Mouse (Mus musculus) MEL (cell line): ENCODE measurements at regions not wholly inside any gene's neighbourhood (a gene's known extent, or its start where the extent isn't known, plus 50 kb on each side); places are given as distances from the start of the nearest gene placed in this dataset.

ENCODE experiments used
- DNase-seq: peaks from one replicate; pipeline ENCODE4 v3.0.0; 2011; ENCODE audit warnings: low read depth, low spot score
- H3K27ac ChIP-seq: 2 replicates; pipeline ENCODE4 v1.5.1; 2012; ENCODE audit warnings: low read depth, mild to moderate bottlenecking, control low read depth, low read length, moderate library complexity; ENCODE audit not compliant: control insufficient read depth
- H3K27me3 ChIP-seq, 2 experiments: fragments of 150-350 bp in 1 of 2; sonication (generic) in 1 of 2; 2 replicates each; pipeline ENCODE4 v1.6.1; 2012; ENCODE audit warnings: low read length in 2 of 2, mild to moderate bottlenecking in 2 of 2, improper control_type of control experiment in 1 of 2, moderate library complexity in 1 of 2; ENCODE audit not compliant: insufficient read depth in 2 of 2, control insufficient read depth in 1 of 2
- H3K36me3 ChIP-seq, 2 experiments: 2 replicates each; pipeline ENCODE4 v1.6.1; 2012 to 2014; ENCODE audit warnings: low read length in 2 of 2, improper control_type of control experiment in 1 of 2, inconsistent platforms in 1 of 2, mild to moderate bottlenecking in 1 of 2; ENCODE audit not compliant: insufficient read depth in 2 of 2, control insufficient read depth in 1 of 2
- H3K4me1 ChIP-seq, 2 experiments: fragments of 150-350 bp in 1 of 2; sonication (generic) in 1 of 2; 2 replicates each; pipeline ENCODE4 v1.6.1; 2012; ENCODE audit warnings: low read length in 2 of 2, improper control_type of control experiment in 1 of 2, mild to moderate bottlenecking in 1 of 2; ENCODE audit not compliant: insufficient read depth in 2 of 2, control insufficient read depth in 1 of 2
- H3K4me3 ChIP-seq, 2 experiments: fragments of 150-350 bp in 1 of 2; sonication (generic) in 1 of 2; 2 replicates each; pipeline ENCODE4 v1.5.1; 2012; ENCODE audit warnings: low read depth in 2 of 2, low read length in 2 of 2, mild to moderate bottlenecking in 2 of 2, moderate library complexity in 2 of 2, control low read depth in 1 of 2, improper control_type of control experiment in 1 of 2; ENCODE audit not compliant: control insufficient read depth in 1 of 2, insufficient read depth in 1 of 2
- H3K79me2 ChIP-seq: 2 replicates; pipeline ENCODE4 v1.6.1; 2012; ENCODE audit warnings: mild to moderate bottlenecking, low read length, moderate library complexity; ENCODE audit not compliant: control insufficient read depth, poor library complexity, insufficient read depth
- H3K9ac ChIP-seq: 2 replicates; pipeline ENCODE4 v1.6.1; 2012; ENCODE audit warnings: low read depth, mild to moderate bottlenecking, control low read depth, low read length, moderate library complexity; ENCODE audit not compliant: control insufficient read depth, poor library complexity, severe bottlenecking
- H3K9me3 ChIP-seq: fragments of 150-350 bp; sonication (generic); replicated peaks from 2 replicates; pipeline ENCODE4 v1.6.1; 2012; ENCODE audit warnings: mild to moderate bottlenecking, low read length, improper control_type of control experiment, moderate library complexity; ENCODE audit not compliant: insufficient read depth
- CHD1 ChIP-seq: IDR thresholded peaks from 2 replicates; pipeline ENCODE4 v1.6.1; 2012; ENCODE audit warnings: low read depth, mild to moderate bottlenecking, inconsistent platforms, low read length, improper control_type of control experiment
- CHD2 ChIP-seq: IDR thresholded peaks from 2 replicates; pipeline ENCODE4 v1.6.1; 2011; ENCODE audit warnings: low read length, improper control_type of control experiment
- E2F4 ChIP-seq: IDR thresholded peaks from 2 replicates; pipeline ENCODE4 v1.6.1; 2011; ENCODE audit warnings: low read depth, low read length, improper control_type of control experiment, borderline replicate concordance
- ELF1 ChIP-seq: IDR thresholded peaks from 2 replicates; pipeline ENCODE4 v1.6.1; 2014; ENCODE audit warnings: low read depth, mild to moderate bottlenecking, inconsistent platforms, low read length, improper control_type of control experiment, moderate library complexity
- ETS1 ChIP-seq: IDR thresholded peaks from 2 replicates; pipeline ENCODE4 v1.6.1; 2012; ENCODE audit warnings: low read depth, mild to moderate bottlenecking, inconsistent platforms, low read length, improper control_type of control experiment, moderate library complexity
- GABPA ChIP-seq: IDR thresholded peaks from 2 replicates; pipeline ENCODE4 v1.6.1; 2012; ENCODE audit warnings: low read depth, mild to moderate bottlenecking, inconsistent platforms, low read length, improper control_type of control experiment, moderate library complexity
- JUND ChIP-seq: IDR thresholded peaks from 2 replicates; pipeline ENCODE4 v1.6.1; 2011; ENCODE audit warnings: low read depth, mild to moderate bottlenecking, improper control_type of control experiment, low read length
- KAT2A ChIP-seq: conservative IDR thresholded peaks from 2 replicates; pipeline ENCODE4 v1.6.1; 2012; ENCODE audit warnings: low read depth, low read length, improper control_type of control experiment, inconsistent platforms
- MAFK ChIP-seq: IDR thresholded peaks from 2 replicates; pipeline ENCODE4 v1.6.1; 2011; ENCODE audit warnings: low read depth, mild to moderate bottlenecking, low read length, improper control_type of control experiment, borderline replicate concordance
- MAX ChIP-seq: IDR thresholded peaks from 2 replicates; pipeline ENCODE4 v1.6.1; 2011; ENCODE audit warnings: low read length, improper control_type of control experiment
- MAZ ChIP-seq: IDR thresholded peaks from 2 replicates; pipeline ENCODE4 v1.6.1; 2012; ENCODE audit warnings: low read depth, mild to moderate bottlenecking, inconsistent platforms, low read length, improper control_type of control experiment
- MEF2A ChIP-seq: IDR thresholded peaks from 2 replicates; pipeline ENCODE4 v1.6.1; 2014; ENCODE audit warnings: low read depth, mild to moderate bottlenecking, inconsistent platforms, low read length, improper control_type of control experiment; ENCODE audit not compliant: poor library complexity, insufficient replicate concordance, severe bottlenecking; ENCODE audit errors: extremely low read depth
- MXI1 ChIP-seq: IDR thresholded peaks from 2 replicates; pipeline ENCODE4 v1.6.1; 2011; ENCODE audit warnings: mild to moderate bottlenecking, low read depth, low read length, improper control_type of control experiment
- MYC ChIP-seq: IDR thresholded peaks from 2 replicates; pipeline ENCODE4 v1.6.1; 2011; ENCODE audit warnings: low read depth, mild to moderate bottlenecking, low read length, improper control_type of control experiment, moderate library complexity
- NELFE ChIP-seq: IDR thresholded peaks from 2 replicates; pipeline ENCODE4 v1.6.1; 2011; ENCODE audit warnings: low read depth, low read length, improper control_type of control experiment
- NRF1 ChIP-seq: IDR thresholded peaks from 2 replicates; pipeline ENCODE4 v1.6.1; 2014; ENCODE audit warnings: low read depth, mild to moderate bottlenecking, inconsistent platforms, low read length, improper control_type of control experiment, moderate library complexity; ENCODE audit not compliant: poor library complexity, insufficient read depth, severe bottlenecking
- POLR2A ChIP-seq, 2 experiments: IDR thresholded peaks; 2 replicates each; pipeline ENCODE4 v1.6.1; 2011 to 2012; ENCODE audit warnings: low read length in 2 of 2, mild to moderate bottlenecking in 2 of 2, control low read depth in 1 of 2, improper control_type of control experiment in 1 of 2, low read depth in 1 of 2, moderate library complexity in 1 of 2; ENCODE audit not compliant: control insufficient read depth in 1 of 2, insufficient read depth in 1 of 2, poor library complexity in 1 of 2
- POLR2AphosphoS2 ChIP-seq: IDR thresholded peaks from 2 replicates; pipeline ENCODE4 v1.6.1; 2011; ENCODE audit warnings: low read length, improper control_type of control experiment
- POLR2AphosphoS5 ChIP-seq: IDR thresholded peaks from 2 replicates; pipeline ENCODE4 v1.6.1; 2012; ENCODE audit warnings: low read depth, borderline replicate concordance, mild to moderate bottlenecking, inconsistent platforms, low read length, moderate library complexity, mixed read lengths
- TAL1 ChIP-seq: IDR thresholded peaks from 2 replicates; pipeline ENCODE4 v1.6.1; 2012; ENCODE audit warnings: mild to moderate bottlenecking, inconsistent platforms, low read length, moderate library complexity, mixed read lengths
- TBP ChIP-seq: IDR thresholded peaks from 2 replicates; pipeline ENCODE4 v1.8.0; 2011; ENCODE audit warnings: low read depth, low read length, improper control_type of control experiment
- TCF12 ChIP-seq: IDR thresholded peaks from 2 replicates; pipeline ENCODE4 v1.6.1; 2014; ENCODE audit warnings: low read depth, mild to moderate bottlenecking, inconsistent platforms, low read length, improper control_type of control experiment, moderate library complexity
- UBTF ChIP-seq: IDR thresholded peaks from 2 replicates; pipeline ENCODE4 v1.6.1; 2012; ENCODE audit warnings: low read depth, mild to moderate bottlenecking, inconsistent platforms, low read length, improper control_type of control experiment, moderate library complexity, borderline replicate concordance; ENCODE audit not compliant: insufficient read depth
- USF1 ChIP-seq: IDR thresholded peaks from 2 replicates; pipeline ENCODE4 v1.6.1; 2014; ENCODE audit warnings: low read depth, mild to moderate bottlenecking, inconsistent platforms, low read length, improper control_type of control experiment, moderate library complexity
- USF2 ChIP-seq, 2 experiments: IDR thresholded peaks; 2 replicates each; pipeline ENCODE4 v1.6.1; 2011 to 2012; ENCODE audit warnings: improper control_type of control experiment in 2 of 2, low read length in 2 of 2, borderline replicate concordance in 1 of 2, inconsistent platforms in 1 of 2, low read depth in 1 of 2, mild to moderate bottlenecking in 1 of 2; ENCODE audit not compliant: insufficient read depth in 1 of 2
- ZC3H11A ChIP-seq: IDR thresholded peaks from 2 replicates; pipeline ENCODE4 v1.6.1; 2012; ENCODE audit warnings: low read depth, mild to moderate bottlenecking, inconsistent platforms, low read length, improper control_type of control experiment
- ZMIZ1 ChIP-seq: IDR thresholded peaks from 2 replicates; pipeline ENCODE4 v1.6.1; 2012; ENCODE audit warnings: low read depth, mild to moderate bottlenecking, inconsistent platforms, low read length, improper control_type of control experiment, moderate library complexity

DNA sequence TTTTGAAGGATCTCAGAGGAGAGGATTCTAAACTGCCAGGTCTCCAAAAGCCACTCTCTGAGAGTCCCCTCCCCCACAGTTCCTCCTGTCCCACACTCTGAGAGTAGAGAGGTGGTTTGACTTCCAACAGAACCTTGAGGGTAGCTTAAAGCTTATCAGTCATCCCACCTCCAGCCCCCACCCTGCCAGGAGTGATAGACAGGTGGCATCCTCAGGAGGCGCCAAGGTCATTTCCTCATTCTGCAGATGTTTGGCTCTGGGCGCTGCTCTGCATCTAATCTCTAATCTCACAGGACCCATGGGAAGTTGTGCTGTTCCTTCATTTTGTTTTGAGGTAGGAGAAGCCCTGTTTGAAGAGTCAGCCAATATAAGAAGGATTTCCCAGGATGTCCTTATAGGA is 96.2 kb downstream of the Hes1 start (continued):
- TF ChIP-seq MYC (peak; percentile 74), USF2 (IDR thresholded peaks at IDR 0.05; ENCODE audit: borderline replicate concordance in 1 of 2, insufficient read depth in 1 of 2, low read depth in 1 of 2, low read length in 2 of 2) (no peak), TAL1 (peak; percentile 93), TCF12 (peak; percentile 100), CHD1 (no peak), POLR2AphosphoS5 (no peak), GABPA (no peak), ZC3H11A (no peak), MAFK (peak; percentile 39; the same call in 1 of the 2 replicates), TBP (no peak), UBTF (no peak), CHD2 (peak; percentile 77), USF1 (no peak), NELFE (no peak)

GRCm38 (mm10) chr16:30163303-30163702 is 99.1 kb downstream of the Hes1 start:
- Histone ChIP-seq H3K4me1 (peaks cover 21 to 40% of the 10 kb centered on the region in 2 experiments), H3K4me3 (no peak overlapping the region), H3K27ac (peak overlapping the region; percentile 15; the same call in 1 of the 2 replicates), H3K27me3 (no peaks in the 10 kb centered on the region), H3K36me3 (peaks cover 0 to 29% of the 10 kb centered on the region in 2 experiments; a peak in 2 of 4 replicates), H3K79me2 (no peaks in the 10 kb centered on the region), H3K9ac (no peak overlapping the region), H3K9me3 (no peaks in the 10 kb centered on the region)
- no peak for TF ChIP-seq MEF2A
- TF ChIP-seq ZC3H11A: no peak
- no peak for TF ChIP-seq JUND
- TF ChIP-seq MAX: no peak
- TF ChIP-seq NELFE: no peak
- TF ChIP-seq KAT2A: no peak
- no peak for DNase-seq

GRCm38 (mm10) chr16:30165667-30166180 is 101.5 kb downstream of the Hes1 start:
- Histone ChIP-seq H3K9ac (no peak overlapping the region), H3K27me3 (no peaks in the 10 kb centered on the region), H3K27ac (no peak overlapping the region), H3K36me3 (peaks cover 0 to 20% of the 10 kb centered on the region in 2 experiments; a peak in 2 of 4 replicates), H3K9me3 (no peaks in the 10 kb centered on the region), H3K4me1 (peaks cover 17 to 23% of the 10 kb centered on the region in 2 experiments), H3K4me3 (no peak overlapping the region), H3K79me2 (no peaks in the 10 kb centered on the region)
- peak; percentile 59 for DNase-seq
- TF ChIP-seq CHD1 (no peak), NRF1 (no peak), UBTF (no peak), ELF1 (no peak), ZMIZ1 (no peak), TAL1 (peak; percentile 27; the same call in 1 of the 2 replicates), KAT2A (no peak), MXI1 (no peak), TBP (no peak), JUND (no peak), MAZ (0 out of 2 replicates have a peak, but pooled peaks have one; percentile 35), E2F4 (no peak), USF1 (no peak), POLR2AphosphoS2 (no peak), MEF2A (no peak), ETS1 (0 out of 2 replicates have a peak, but pooled peaks have one; percentile 21), POLR2A (IDR thresholded peaks at IDR 0.05; ENCODE audit: control insufficient read depth in 1 of 2, insufficient read depth in 1 of 2, low read depth in 1 of 2, low read length in 2 of 2, poor library complexity in 1 of 2) (no peak), NELFE (no peak)
